Mouse (Mus musculus) colon, adult 2 months (tissue): ENCODE data around the gene Wdfy1. TPM values are rescaled to one million over a fixed set of nuclear protein-coding genes. Genes with fewer than 3 reads are reported as not detected.

Source experiments
- polyA plus RNA-seq: library from polyadenylated mRNA; depleted of rRNA; stranded (reverse); fragments of >200 nt; gene quantifications from 2 replicates; pipeline ENCODE4 v1.2.3, GENCODE M21; 2012; rRNA removed

Wdfy1 gene
- 69.1 and 70.2 TPM in 2 replicates for polyA plus RNA-seq

GRCm38 (mm10) chr1:79775927-79776458, at the start of gene Wdfy1, which contains the start of gene Mrpl44:
Gene Wdfy1, minus strand, starts transcription at chr1:79776143.
Gene Mrpl44, plus strand, starts transcription at chr1:79776018.

GRCm38 (mm10) chr1:79671543-79672337, 104.2 kb downstream of the Wdfy1 start, which contains the start of gene Ap1s3:
Gene Ap1s3, minus strand, starts transcription at chr1:79671972.

Other genes starting within 250 kb of the Wdfy1 start
- gene Ap1s3, start 104.2 kb downstream of the Wdfy1 start, polyA plus RNA-seq = 97.3 and 105 TPM in 2 replicates
- 6.1 and 9.4 TPM in 2 replicates for gene Mrpl44, start 125 bp downstream of the Wdfy1 start, polyA plus RNA-seq
- gene Serpine2, start 85.0 kb upstream of the Wdfy1 start, polyA plus RNA-seq = 12.6 and 18.0 TPM in 2 replicates